Mouse (Mus musculus): ENCODE results near the gene Sc5d. TPM values are rescaled to one million over a fixed set of nuclear protein-coding genes. Genes with fewer than 3 reads are reported as not detected.

Gene Sc5d
- polyA plus RNA-seq, 1 experiment from 2014 or later: 65.6 TPM

DNA sequence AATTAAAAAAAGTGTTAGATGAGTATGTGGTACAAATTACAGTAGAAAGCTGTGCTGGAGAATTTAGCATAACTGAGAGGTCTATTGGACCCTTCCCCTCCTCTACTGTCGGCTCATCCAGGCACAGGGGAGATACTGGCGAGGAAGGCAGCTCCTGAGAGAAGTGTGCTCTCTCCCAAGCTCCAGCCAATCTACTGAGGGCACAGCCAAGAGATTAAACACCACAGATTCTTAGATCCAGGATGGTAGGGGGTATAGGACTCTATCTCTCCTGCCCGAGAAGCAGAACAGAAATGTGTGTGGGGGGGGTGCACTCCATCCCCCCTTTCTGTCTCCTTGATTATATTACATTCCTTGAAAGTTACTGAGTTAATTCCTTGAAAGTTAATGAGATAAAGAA lies 14.0 kb upstream of the Sc5d start:
- Histone ChIP-seq H3K27me3 (ENCODE audit: control insufficient read depth, insufficient read depth, low read length) (no peaks in the 10 kb centered on the region), H3K9ac (ENCODE audit: low read length) (no peak overlapping the region), H3K4me3 (ENCODE audit: low read depth, low read length) (no peak overlapping the region), H3K36me3 (ENCODE audit: control insufficient read depth, insufficient read depth, low read length) (no peaks in the 10 kb centered on the region), H3K27ac (ENCODE audit: low read depth, low read length) (no peak overlapping the region), H3K4me2 (ENCODE audit: low read depth) (no peak overlapping the region), H3K9me3 (ENCODE audit: control insufficient read depth, low read length) (no peaks in the 10 kb centered on the region), H3K4me1 (ENCODE audit: control insufficient read depth, insufficient read depth, low read length) (no peaks in the 10 kb centered on the region)
- DNase-seq (ENCODE audit: low spot score) (no peak), ATAC-seq (ENCODE audit: insufficient read depth, low FRiP score, low TSS enrichment) (no peak)
- WGBS: 88% methylated on average over 3 of the region's 3 CpGs

DNA sequence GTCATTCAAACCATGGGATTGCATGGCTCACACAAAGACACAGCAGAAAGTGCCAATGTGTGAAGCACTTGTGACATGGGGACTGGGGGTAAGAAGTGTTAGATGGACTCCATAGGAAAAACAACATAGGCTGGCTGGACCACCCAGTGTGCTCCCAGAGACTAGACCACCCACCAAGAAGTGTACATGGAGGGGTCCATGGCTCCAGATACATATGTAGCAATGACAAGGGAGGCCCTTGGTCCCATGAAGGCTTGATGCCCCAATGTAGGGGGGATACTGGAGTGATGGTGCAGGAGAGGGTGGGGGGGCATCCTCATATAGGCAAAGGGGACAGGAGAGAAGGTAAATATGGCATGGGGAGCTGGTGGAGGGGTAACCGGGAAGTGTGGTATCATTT lies 13.6 kb upstream of the Sc5d start:
- 88% methylated on average over 1 of the region's 1 CpGs for WGBS
- DNase-seq (ENCODE audit: low spot score) (no peak), ATAC-seq (ENCODE audit: insufficient read depth, low FRiP score, low TSS enrichment) (no peak)

DNA sequence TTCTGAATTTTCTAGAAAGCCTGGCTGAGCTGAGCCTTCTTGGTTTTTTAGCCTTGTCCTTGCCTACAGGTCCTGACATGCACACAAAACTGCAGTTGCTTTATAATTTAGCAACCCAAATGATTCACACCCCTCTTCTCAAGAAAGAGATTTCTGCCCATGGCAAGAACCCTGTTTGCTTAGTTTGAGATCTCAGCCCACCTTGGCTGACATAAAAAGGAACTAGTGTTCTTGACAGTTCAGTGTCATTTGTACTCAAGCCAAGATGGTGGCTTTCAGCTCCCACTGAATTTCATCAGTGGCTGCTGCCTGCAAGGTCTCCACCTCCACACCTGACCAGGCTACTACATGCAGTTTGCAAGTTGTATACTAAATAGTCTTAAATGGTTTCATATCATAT lies 13.1 kb upstream of the Sc5d start:
- H3K9ac ChIP-seq (ENCODE audit: low read length): no peak overlapping the region
- no peak overlapping the region for H3K4me2 ChIP-seq (ENCODE audit: low read depth)
- no peaks in the 10 kb centered on the region for H3K4me1 ChIP-seq (ENCODE audit: control insufficient read depth, insufficient read depth, low read length)
- no peak overlapping the region for H3K4me3 ChIP-seq (ENCODE audit: low read depth, low read length)
- no peaks in the 10 kb centered on the region for H3K36me3 ChIP-seq (ENCODE audit: control insufficient read depth, insufficient read depth, low read length)
- H3K27me3 ChIP-seq (ENCODE audit: control insufficient read depth, insufficient read depth, low read length): no peaks in the 10 kb centered on the region
- ATAC-seq (ENCODE audit: insufficient read depth, low FRiP score, low TSS enrichment): no peak
- no peaks in the 10 kb centered on the region for H3K9me3 ChIP-seq (ENCODE audit: control insufficient read depth, low read length)
- no peak for DNase-seq (ENCODE audit: low spot score)
- no peak overlapping the region for H3K27ac ChIP-seq (ENCODE audit: low read depth, low read length)

More for the DNA sequence above, 13.6 kb upstream of the Sc5d start:
- H3K27me3 ChIP-seq (ENCODE audit: control insufficient read depth, insufficient read depth, low read length): no peaks in the 10 kb centered on the region
- H3K9me3 ChIP-seq (ENCODE audit: control insufficient read depth, low read length): no peaks in the 10 kb centered on the region
- H3K4me1 ChIP-seq (ENCODE audit: control insufficient read depth, insufficient read depth, low read length): no peaks in the 10 kb centered on the region
- no peaks in the 10 kb centered on the region for H3K36me3 ChIP-seq (ENCODE audit: control insufficient read depth, insufficient read depth, low read length)
- no peak overlapping the region for H3K4me2 ChIP-seq (ENCODE audit: low read depth)
- H3K27ac ChIP-seq (ENCODE audit: low read depth, low read length): no peak overlapping the region
- no peak overlapping the region for H3K4me3 ChIP-seq (ENCODE audit: low read depth, low read length)
- H3K9ac ChIP-seq (ENCODE audit: low read length): no peak overlapping the region

DNA sequence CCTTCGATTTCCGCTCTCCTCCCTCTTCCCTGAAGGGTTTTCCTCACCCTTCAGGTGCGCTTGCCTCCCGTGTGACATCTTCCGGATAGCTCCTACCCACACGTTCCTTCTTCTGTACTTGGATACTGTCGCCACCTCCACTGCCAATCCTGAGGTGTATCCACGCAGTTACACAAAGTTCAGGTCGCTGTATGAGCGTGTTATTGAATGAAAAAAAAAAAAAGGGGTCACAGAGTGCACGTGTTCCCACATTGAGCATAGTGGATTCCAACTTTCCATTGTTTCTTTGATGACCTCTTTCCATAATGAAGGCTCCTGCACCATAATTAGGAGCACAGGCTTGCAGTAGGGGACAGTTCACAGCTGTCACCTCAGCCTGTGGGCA lies 11.7 kb upstream of the Sc5d start:
- Histone ChIP-seq H3K4me3 (ENCODE audit: low read depth, low read length) (no peak overlapping the region), H3K4me2 (ENCODE audit: low read depth) (no peak overlapping the region), H3K9me3 (ENCODE audit: control insufficient read depth, low read length) (no peaks in the 10 kb centered on the region), H3K9ac (ENCODE audit: low read length) (no peak overlapping the region), H3K27me3 (ENCODE audit: control insufficient read depth, insufficient read depth, low read length) (no peaks in the 10 kb centered on the region), H3K36me3 (ENCODE audit: control insufficient read depth, insufficient read depth, low read length) (no peaks in the 10 kb centered on the region), H3K4me1 (ENCODE audit: control insufficient read depth, insufficient read depth, low read length) (no peaks in the 10 kb centered on the region), H3K27ac (ENCODE audit: low read depth, low read length) (no peak overlapping the region)
- 69% methylated on average over 11 of the region's 11 CpGs for WGBS
- DNase-seq (ENCODE audit: low spot score): no peak
- ATAC-seq (ENCODE audit: insufficient read depth, low FRiP score, low TSS enrichment): no peak

DNA sequence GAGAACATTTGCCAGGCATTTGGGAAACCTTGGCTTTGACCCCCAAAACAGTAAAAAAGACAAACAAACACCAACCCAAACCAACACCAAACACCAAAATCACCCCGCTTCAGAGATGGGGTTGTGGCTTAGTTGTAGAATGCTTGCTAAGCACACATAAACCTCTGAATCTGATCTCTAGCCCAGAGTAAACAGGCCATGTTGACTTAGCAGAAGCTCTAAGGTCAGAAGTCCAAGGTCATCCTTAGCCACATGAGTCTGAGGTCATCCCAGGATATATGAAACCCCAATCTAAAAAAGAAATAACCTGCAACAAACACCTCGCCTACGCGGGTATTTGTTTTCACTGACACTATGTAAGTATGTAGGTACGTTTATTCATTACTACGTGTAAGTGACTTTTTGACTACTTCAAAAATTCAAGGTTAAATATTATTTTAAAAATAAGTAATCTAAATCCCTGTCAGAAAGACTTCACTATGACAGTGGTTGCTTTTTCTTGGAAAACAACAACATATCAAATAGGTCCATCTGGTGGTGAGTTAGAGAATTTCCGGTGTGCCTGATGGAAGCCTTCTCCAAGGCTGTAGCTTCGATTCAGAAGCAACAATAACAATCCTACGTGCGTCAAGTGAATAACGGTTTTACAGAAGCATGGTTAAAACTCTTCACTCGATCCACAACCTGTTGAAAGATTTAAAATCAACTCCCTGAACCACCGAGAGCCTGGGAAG lies 11.1 kb upstream of the Sc5d start:
- Histone ChIP-seq H3K4me1 (ENCODE audit: control insufficient read depth, insufficient read depth, low read length) (no peaks in the 10 kb centered on the region), H3K4me3 (ENCODE audit: low read depth, low read length) (no peak overlapping the region), H3K27me3 (ENCODE audit: control insufficient read depth, insufficient read depth, low read length) (no peaks in the 10 kb centered on the region), H3K9me3 (ENCODE audit: control insufficient read depth, low read length) (no peaks in the 10 kb centered on the region), H3K27ac (ENCODE audit: low read depth, low read length) (no peak overlapping the region), H3K9ac (ENCODE audit: low read length) (no peak overlapping the region), H3K4me2 (ENCODE audit: low read depth) (no peak overlapping the region), H3K36me3 (ENCODE audit: control insufficient read depth, insufficient read depth, low read length) (no peaks in the 10 kb centered on the region)
- ATAC-seq (ENCODE audit: insufficient read depth, low FRiP score, low TSS enrichment) (no peak), DNase-seq (ENCODE audit: low spot score) (no peak)
- WGBS: 67% methylated on average over 13 of the region's 13 CpGs

DNA sequence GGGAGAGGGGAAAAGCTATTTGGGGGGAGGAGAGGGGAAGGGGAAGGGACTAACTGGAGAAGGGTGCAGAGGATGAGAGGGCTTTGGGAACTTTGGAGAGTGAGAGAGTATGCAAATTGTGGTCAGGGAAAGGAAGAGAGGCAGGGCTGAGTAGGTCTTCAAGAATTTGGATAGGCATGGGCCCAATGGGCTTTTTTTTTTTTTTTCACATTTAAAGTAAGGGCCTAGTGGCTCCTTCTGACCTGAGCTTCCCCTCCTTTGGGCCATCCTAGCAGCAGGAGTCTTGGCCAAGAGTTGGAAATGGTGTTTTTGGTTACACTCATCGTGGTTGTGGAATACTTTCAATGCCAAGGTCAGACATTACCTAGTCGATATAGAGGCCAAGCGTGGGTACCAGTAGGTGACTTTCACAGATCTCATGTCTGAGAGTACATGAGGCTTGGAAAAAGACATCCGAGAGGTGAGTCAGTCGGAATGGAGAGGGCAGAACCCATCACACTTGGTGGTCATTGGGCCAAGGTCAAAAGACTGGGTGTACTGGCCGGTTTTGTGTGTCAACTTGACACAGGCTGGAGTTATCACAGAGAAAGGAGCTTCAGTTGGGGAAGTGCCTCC lies 9.7 kb upstream of the Sc5d start:
- no peak for ATAC-seq (ENCODE audit: insufficient read depth, low FRiP score, low TSS enrichment)
- H3K4me2 ChIP-seq (ENCODE audit: low read depth): no peak overlapping the region
- no peaks in the 10 kb centered on the region for H3K36me3 ChIP-seq (ENCODE audit: control insufficient read depth, insufficient read depth, low read length)
- no peak overlapping the region for H3K9ac ChIP-seq (ENCODE audit: low read length)
- no peaks in the 10 kb centered on the region for H3K4me1 ChIP-seq (ENCODE audit: control insufficient read depth, insufficient read depth, low read length)
- 93% methylated on average over 6 of the region's 6 CpGs for WGBS
- H3K4me3 ChIP-seq (ENCODE audit: low read depth, low read length): no peak overlapping the region
- no peak overlapping the region for H3K27ac ChIP-seq (ENCODE audit: low read depth, low read length)
- no peaks in the 10 kb centered on the region for H3K9me3 ChIP-seq (ENCODE audit: control insufficient read depth, low read length)
- DNase-seq (ENCODE audit: low spot score): no peak
- no peaks in the 10 kb centered on the region for H3K27me3 ChIP-seq (ENCODE audit: control insufficient read depth, insufficient read depth, low read length)

DNA sequence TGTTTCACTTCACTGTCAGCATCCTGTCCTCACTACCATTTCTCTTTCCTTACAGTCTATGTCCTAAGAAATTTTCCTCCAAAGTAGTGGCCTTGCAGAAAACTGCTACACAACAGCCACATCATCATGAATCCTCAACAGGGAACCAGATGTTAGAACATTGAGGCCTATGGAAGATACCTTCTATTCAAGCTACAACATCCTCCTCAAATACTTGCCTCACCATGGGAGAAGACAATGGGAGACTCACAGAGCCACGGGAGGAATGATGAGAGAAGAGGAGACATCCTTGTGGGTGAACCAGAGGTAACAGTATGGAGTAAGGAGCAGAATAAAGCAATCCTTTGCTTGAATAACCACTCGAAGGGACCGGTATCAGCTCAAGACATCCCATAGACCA lies 9.1 kb upstream of the Sc5d start:
- Histone ChIP-seq H3K4me1 (ENCODE audit: control insufficient read depth, insufficient read depth, low read length) (no peaks in the 10 kb centered on the region), H3K27me3 (ENCODE audit: control insufficient read depth, insufficient read depth, low read length) (no peaks in the 10 kb centered on the region), H3K27ac (ENCODE audit: low read depth, low read length) (no peak overlapping the region), H3K4me3 (ENCODE audit: low read depth, low read length) (no peak overlapping the region), H3K9ac (ENCODE audit: low read length) (no peak overlapping the region), H3K9me3 (ENCODE audit: control insufficient read depth, low read length) (no peaks in the 10 kb centered on the region), H3K36me3 (ENCODE audit: control insufficient read depth, insufficient read depth, low read length) (no peaks in the 10 kb centered on the region), H3K4me2 (ENCODE audit: low read depth) (no peak overlapping the region)
- 91% methylated on average over 3 of the region's 3 CpGs for WGBS
- DNase-seq (ENCODE audit: low spot score) (no peak), ATAC-seq (ENCODE audit: insufficient read depth, low FRiP score, low TSS enrichment) (no peak)

DNA sequence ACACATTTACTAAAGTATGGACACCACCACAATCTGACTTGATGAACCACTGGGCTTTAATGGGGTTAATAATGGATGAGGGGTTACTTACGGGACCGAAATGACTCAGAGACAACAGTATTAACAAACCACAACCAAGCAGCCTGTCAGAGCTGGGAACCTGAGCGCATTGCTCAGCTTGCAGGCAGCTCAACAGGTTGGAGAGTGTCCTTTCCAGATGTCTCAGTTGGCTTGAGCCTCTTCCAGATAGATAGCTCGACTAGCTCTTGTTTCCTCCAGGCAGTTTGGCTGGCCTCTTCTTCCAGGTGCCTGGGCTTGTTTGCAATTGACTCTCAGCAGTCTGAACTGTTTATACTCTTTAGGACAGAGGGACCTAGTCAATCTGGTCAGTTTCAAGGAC lies 8.6 kb upstream of the Sc5d start:
- Histone ChIP-seq H3K27ac (ENCODE audit: low read depth, low read length) (no peak overlapping the region), H3K4me2 (ENCODE audit: low read depth) (no peak overlapping the region), H3K9me3 (ENCODE audit: control insufficient read depth, low read length) (no peaks in the 10 kb centered on the region), H3K4me1 (ENCODE audit: control insufficient read depth, insufficient read depth, low read length) (no peaks in the 10 kb centered on the region), H3K36me3 (ENCODE audit: control insufficient read depth, insufficient read depth, low read length) (no peaks in the 10 kb centered on the region), H3K9ac (ENCODE audit: low read length) (no peak overlapping the region), H3K27me3 (ENCODE audit: control insufficient read depth, insufficient read depth, low read length) (no peaks in the 10 kb centered on the region), H3K4me3 (ENCODE audit: low read depth, low read length) (no peak overlapping the region)
- DNase-seq (ENCODE audit: low spot score) (no peak), ATAC-seq (ENCODE audit: insufficient read depth, low FRiP score, low TSS enrichment) (no peak)
- WGBS: 70% methylated on average over 4 of the region's 4 CpGs

DNA sequence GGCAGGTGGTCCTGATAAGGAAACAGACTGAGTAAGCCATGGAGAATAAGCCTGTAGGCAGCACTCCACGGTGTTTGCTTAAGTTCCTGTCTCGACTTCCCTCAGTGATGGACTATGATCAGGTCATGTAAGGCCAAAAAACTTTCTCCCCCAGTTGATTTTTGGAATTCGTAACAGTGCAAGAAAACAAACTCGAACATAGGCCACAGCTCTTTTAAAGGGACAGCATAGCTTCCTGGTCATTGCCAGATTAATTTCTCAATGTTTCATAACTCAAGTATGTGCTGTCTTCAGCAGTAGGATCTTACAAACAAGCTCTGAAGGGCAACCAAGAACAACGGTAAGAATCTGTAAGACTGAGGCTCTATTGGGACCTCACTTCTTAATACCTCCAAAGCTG lies 7.4 kb upstream of the Sc5d start:
- no peak for ATAC-seq (ENCODE audit: insufficient read depth, low FRiP score, low TSS enrichment)
- Histone ChIP-seq H3K27me3 (ENCODE audit: control insufficient read depth, insufficient read depth, low read length) (no peaks in the 10 kb centered on the region), H3K27ac (ENCODE audit: low read depth, low read length) (no peak overlapping the region), H3K9me3 (ENCODE audit: control insufficient read depth, low read length) (no peaks in the 10 kb centered on the region), H3K9ac (ENCODE audit: low read length) (no peak overlapping the region), H3K36me3 (ENCODE audit: control insufficient read depth, insufficient read depth, low read length) (no peaks in the 10 kb centered on the region), H3K4me2 (ENCODE audit: low read depth) (no peak overlapping the region), H3K4me1 (ENCODE audit: control insufficient read depth, insufficient read depth, low read length) (no peaks in the 10 kb centered on the region), H3K4me3 (ENCODE audit: low read depth, low read length) (no peak overlapping the region)
- no peak for DNase-seq (ENCODE audit: low spot score)
- 90% methylated on average over 5 of the region's 5 CpGs for WGBS

All from neural tube, embryonic 11.5 days (tissue).